Mouse (Mus musculus) stomach, postnatal 0 days (tissue): ENCODE results near the gene Tlr2. TPM values are rescaled to one million over a fixed set of nuclear protein-coding genes. Genes with fewer than 3 reads are reported as not detected.
"Not testable (repeated sequence)": the region's sequence is repeated elsewhere in the genome, so short reads cannot be mapped to it uniquely, and the experiment has no call there.

Experiments used
- ATAC-seq: fragments of 200-750 bp; cut with Nextera tagmentation; 2 replicates; pipeline ENCODE4 v1.8.0; 2017; ENCODE audit not compliant: low FRiP score, low TSS enrichment
- DNase-seq: peaks from one replicate; pipeline ENCODE4 v3.0.0-alpha.2; 2016; ENCODE audit warnings: low spot score
- H3K27ac ChIP-seq: fragments of 300-500 bp; sonication (generic); replicated peaks from 2 replicates; pipeline ENCODE4 v1.5.1; 2014; ENCODE audit warnings: mild to moderate bottlenecking, control low read depth
- H3K27me3 ChIP-seq: fragments of 300-500 bp; sonication (generic); 2 replicates; pipeline ENCODE4 v1.6.1; 2014; ENCODE audit warnings: low read length; ENCODE audit not compliant: control insufficient read depth, insufficient read depth
- H3K36me3 ChIP-seq: fragments of 300-500 bp; sonication (generic); 2 replicates; pipeline ENCODE4 v1.6.1; 2014; ENCODE audit warnings: low read length, mixed read lengths; ENCODE audit not compliant: control insufficient read depth, insufficient read depth
- H3K4me1 ChIP-seq: fragments of 300-500 bp; sonication (generic); replicated peaks from 2 replicates; pipeline ENCODE4 v1.6.1; 2014; ENCODE audit warnings: antibody characterized with exemption; ENCODE audit not compliant: control insufficient read depth, insufficient read depth
- H3K4me2 ChIP-seq: fragments of 300-500 bp; sonication (generic); replicated peaks from 2 replicates; pipeline ENCODE4 v1.6.1; 2014; ENCODE audit warnings: low read depth, mild to moderate bottlenecking, control low read depth, moderate library complexity
- H3K4me3 ChIP-seq: fragments of 300-500 bp; sonication (generic); 2 replicates; pipeline ENCODE4 v1.5.1; 2014; ENCODE audit warnings: low read depth, low read length, control low read depth
- H3K9ac ChIP-seq: fragments of 300-500 bp; sonication (generic); 2 replicates; pipeline ENCODE4 v1.6.1; 2014; ENCODE audit warnings: mild to moderate bottlenecking, low read length, control low read depth, mixed read lengths
- H3K9me3 ChIP-seq: fragments of 300-500 bp; sonication (generic); 2 replicates; pipeline ENCODE4 v1.6.1; 2016; ENCODE audit warnings: low read length; ENCODE audit not compliant: control insufficient read depth
- CTCF ChIP-seq: IDR thresholded peaks from 2 replicates; pipeline ENCODE4 v1.5.1; 2016; ENCODE audit warnings: antibody characterized with exemption, low read depth, mild to moderate bottlenecking, moderate library complexity
- EP300 ChIP-seq: optimal IDR thresholded peaks from 2 replicates; pipeline ENCODE3; 2016; ENCODE audit warnings: antibody characterized with exemption
- WGBS: fragments of 180-500 bp; shearing (Covaris S2); extraction: QIAGEN DNeasy Blood & Tissue Kit; methylation state at CpG from one replicate; pipeline ENCODE4 v1.1.7; 2014; 5-methylcytosine and 5-hydroxymethylcytosine counted together
- polyA plus RNA-seq: library from polyadenylated mRNA; unstranded; fragments of >200 nt; fragmentation: Nextera tagmentation; extraction: Ambion mirVana; gene quantifications from 2 replicates; pipeline ENCODE4 v1.2.1, GENCODE M21; 2015

Tlr2 gene
- polyA plus RNA-seq, result 8.5 and 10.2 TPM in 2 replicates

GRCm38 (mm10) chr3:83841095-83841850 is at the start of gene Tlr2:
Gene Tlr2 (minus strand): TSS chr3:83841767.
- DNase-seq (peak; percentile 79), ATAC-seq (peak; percentile 76)
- peak within 1 kb of the TSS; percentile 40; the same call in 1 of the 2 replicates for H3K27ac ChIP-seq
- under 1% methylated on average over 34 of the region's 35 CpGs for WGBS
- peak; percentile 73 for TF ChIP-seq CTCF
- no peak for TF ChIP-seq EP300
- peak within 1 kb of the TSS; percentile 66 for H3K4me3 ChIP-seq
- no peaks in the 10 kb centered on the region for H3K36me3 ChIP-seq
- H3K4me2 ChIP-seq, result peak within 1 kb of the TSS; percentile 92
- no peaks in the 10 kb centered on the region; the same call in 1 of the 2 replicates for H3K4me1 ChIP-seq
- H3K9me3 ChIP-seq, result no peaks in the 10 kb centered on the region
- H3K9ac ChIP-seq, result peak within 1 kb of the TSS; percentile 71
- H3K27me3 ChIP-seq, result no peaks in the 10 kb centered on the region

DNA sequence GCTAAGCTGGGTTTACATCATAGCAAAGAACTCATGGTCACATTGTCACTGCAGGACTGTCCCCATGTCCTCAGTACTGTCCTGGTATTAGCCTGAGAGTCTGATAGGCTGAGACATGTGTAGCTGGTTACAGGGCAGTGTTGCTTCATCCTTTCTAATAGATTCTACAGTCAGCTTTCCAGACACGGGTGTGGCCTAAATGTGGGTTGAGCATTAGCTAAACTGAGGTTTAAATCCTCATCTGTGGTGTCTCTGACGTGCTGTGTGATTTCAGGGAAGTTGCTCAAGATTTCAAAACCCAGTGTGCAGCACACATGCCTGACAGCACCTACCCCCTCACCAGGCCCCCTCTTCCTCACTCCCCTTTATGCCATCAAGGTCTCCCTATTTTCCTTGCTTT is 43.6 kb upstream of the Tlr2 start:
- Histone ChIP-seq H3K36me3 (no peaks in the 10 kb centered on the region), H3K9ac (no peak overlapping the region), H3K4me3 (no peak overlapping the region), H3K4me2 (no peak overlapping the region), H3K4me1 (no peaks in the 10 kb centered on the region), H3K9me3 (no peaks in the 10 kb centered on the region), H3K27me3 (no peaks in the 10 kb centered on the region), H3K27ac (no peak overlapping the region)
- TF ChIP-seq EP300 (no peak), CTCF (no peak)
- WGBS, result 38% methylated on average over 2 of the region's 2 CpGs
- DNase-seq (no peak), ATAC-seq (peak; percentile 76)

GRCm38 (mm10) chr3:83879261-83880050 is 37.9 kb upstream of the Tlr2 start:
- H3K4me1 ChIP-seq, H3K36me3 ChIP-seq, H3K4me2 ChIP-seq, H3K9me3 ChIP-seq, ATAC-seq, H3K27ac ChIP-seq, H3K4me3 ChIP-seq, H3K27me3 ChIP-seq, DNase-seq, H3K9ac ChIP-seq: not testable (repeated sequence)
- WGBS, result 84% methylated on average over 5 of the region's 5 CpGs

DNA sequence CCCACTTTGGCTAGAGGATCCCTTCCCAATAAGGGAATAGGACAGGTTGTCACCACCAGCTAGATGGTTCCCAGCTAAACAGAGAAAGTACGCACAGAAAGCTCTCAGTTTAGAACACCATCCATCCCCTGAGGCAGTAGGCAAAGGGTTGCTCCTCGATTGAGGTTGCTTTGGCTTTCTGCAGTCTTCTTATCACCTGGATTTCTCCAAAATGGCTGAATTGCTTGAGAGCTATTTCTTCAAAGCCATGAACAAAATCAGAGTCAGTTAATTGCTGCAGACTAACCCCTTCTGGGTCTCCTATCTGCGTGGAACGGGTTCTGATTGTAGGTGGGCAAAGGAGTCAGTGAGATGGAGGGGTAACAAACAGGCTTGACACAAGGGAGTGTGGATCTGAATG is 37.2 kb upstream of the Tlr2 start:
- Histone ChIP-seq H3K36me3 (no peaks in the 10 kb centered on the region), H3K27me3 (no peaks in the 10 kb centered on the region), H3K4me1 (no peaks in the 10 kb centered on the region), H3K4me3 (no peak overlapping the region), H3K9me3 (no peaks in the 10 kb centered on the region), H3K4me2 (no peak overlapping the region), H3K27ac (no peak overlapping the region), H3K9ac (no peak overlapping the region)
- TF ChIP-seq EP300 (no peak), CTCF (no peak)
- ATAC-seq, result no peak
- no peak for DNase-seq
- 89% methylated on average over 4 of the region's 4 CpGs for WGBS

DNA sequence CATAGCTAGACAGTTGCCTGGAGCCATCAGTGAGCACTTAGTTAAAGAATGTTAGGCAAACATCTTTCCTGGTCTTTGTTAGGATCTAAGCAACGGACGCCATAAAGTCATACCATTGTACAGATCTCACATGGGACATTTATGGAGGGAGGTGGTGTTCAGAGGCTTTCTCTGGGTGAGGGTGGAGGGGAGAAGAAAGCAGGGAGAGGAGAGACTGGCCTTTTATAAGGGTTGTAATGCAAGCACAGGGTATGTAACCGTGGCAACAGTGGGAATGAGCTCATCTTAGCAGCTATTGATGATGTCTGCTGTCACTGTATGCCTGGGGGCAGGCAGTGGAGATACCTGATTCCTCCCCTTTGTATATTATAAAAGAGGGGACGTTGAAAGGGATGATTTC is 34.7 kb upstream of the Tlr2 start:
- 75% methylated on average over 4 of the region's 4 CpGs for WGBS
- no peak overlapping the region for H3K27ac ChIP-seq

GRCm38 (mm10) chr3:83875078-83875477 is 33.5 kb upstream of the Tlr2 start:
- H3K9me3 ChIP-seq, H3K4me1 ChIP-seq, DNase-seq, H3K4me2 ChIP-seq, H3K36me3 ChIP-seq, H3K27me3 ChIP-seq, H3K27ac ChIP-seq, H3K9ac ChIP-seq, H3K4me3 ChIP-seq, ATAC-seq: not testable (repeated sequence)
- WGBS, result 80% methylated on average over 2 of the region's 2 CpGs

More for the DNA sequence above, 34.7 kb upstream of the Tlr2 start:
- Histone ChIP-seq H3K27me3 (no peaks in the 10 kb centered on the region), H3K36me3 (no peaks in the 10 kb centered on the region), H3K4me2 (no peak overlapping the region), H3K9ac (no peak overlapping the region), H3K9me3 (no peaks in the 10 kb centered on the region), H3K4me3 (no peak overlapping the region), H3K4me1 (no peaks in the 10 kb centered on the region)
- DNase-seq (no peak), ATAC-seq (no peak)
- no peak for TF ChIP-seq EP300

DNA sequence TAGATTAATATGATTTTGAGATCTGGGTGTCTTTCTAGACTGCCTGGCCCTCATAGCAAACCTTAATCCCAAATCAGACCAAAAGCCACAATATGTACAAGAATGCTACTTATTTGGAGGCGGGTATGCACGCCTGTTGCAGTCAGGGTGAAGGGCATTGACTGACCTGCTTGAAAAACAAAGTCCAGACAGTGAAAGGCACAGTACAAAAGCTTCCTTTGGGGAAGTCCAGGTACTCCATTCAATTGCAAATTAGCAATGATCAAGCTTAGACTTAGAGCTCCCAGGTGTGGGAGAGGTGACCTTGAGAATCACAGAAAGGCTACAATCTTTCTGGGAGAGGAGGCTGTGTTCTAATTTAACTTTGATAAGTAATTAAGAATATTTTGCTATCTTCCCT is 31.3 kb upstream of the Tlr2 start:
- not testable (repeated sequence) for DNase-seq, H3K4me3 ChIP-seq, H3K27ac ChIP-seq, H3K27me3 ChIP-seq, H3K9ac ChIP-seq, H3K4me1 ChIP-seq, H3K36me3 ChIP-seq, ATAC-seq, H3K4me2 ChIP-seq, H3K9me3 ChIP-seq
- 89% methylated on average over 2 of the region's 2 CpGs for WGBS

- not testable (repeated sequence) for H3K27ac ChIP-seq, H3K27me3 ChIP-seq, H3K4me2 ChIP-seq, H3K4me3 ChIP-seq, H3K36me3 ChIP-seq, DNase-seq, H3K9me3 ChIP-seq, ATAC-seq, H3K9ac ChIP-seq, H3K4me1 ChIP-seq
- WGBS, result 89% methylated on average over 4 of the region's 4 CpGs
Measured at GRCm38 (mm10) chr3:83871962-83872361, 30.4 kb upstream of the Tlr2 start.
